Mouse (Mus musculus): ENCODE results near the gene Clcc1. TPM values are rescaled to one million over a fixed set of nuclear protein-coding genes. Genes with fewer than 3 reads are reported as not detected.

Clcc1 gene
- polyA plus RNA-seq, 1 experiment from 2014 or later: 48.8 TPM

- Histone ChIP-seq H3K36me3 (0 out of 2 replicates have a peak, but pooled peaks cover 3% of the 10 kb centered on the region), H3K4me3 (no peak overlapping the region), H3K27ac (no peak overlapping the region), H3K9me3 (no peaks in the 10 kb centered on the region), H3K9ac (no peak overlapping the region), H3K27me3 (replicated peaks) (no peaks in the 10 kb centered on the region), H3K4me2 (replicated peaks) (no peak overlapping the region), H3K4me1 (peaks cover 8% of the 10 kb centered on the region; the same call in 1 of the 2 replicates)
- WGBS: 29% methylated on average over 3 of the region's 3 CpGs
- peak; percentile 41; the same call in 1 of the 2 replicates for ATAC-seq (ENCODE audit: low FRiP score, low read depth)
These were observed 59.5 kb downstream of the Clcc1 start for GRCm38 (mm10) chr3:108713065-108713675.

- Histone ChIP-seq H3K4me2 (replicated peaks) (no peak overlapping the region), H3K27me3 (replicated peaks) (no peaks in the 10 kb centered on the region), H3K9me3 (no peaks in the 10 kb centered on the region), H3K36me3 (no peaks in the 10 kb centered on the region), H3K4me3 (no peak overlapping the region), H3K27ac (no peak overlapping the region), H3K4me1 (peaks cover 10% of the 10 kb centered on the region; the same call in 1 of the 2 replicates), H3K9ac (no peak overlapping the region)
- ATAC-seq (ENCODE audit: low FRiP score, low read depth): no peak
- 96% methylated on average over 4 of the region's 4 CpGs for WGBS
These were observed 61.1 kb downstream of the Clcc1 start for GRCm38 (mm10) chr3:108714837-108715236.

GRCm38 (mm10) chr3:108717896-108718502 is 64.3 kb downstream of the Clcc1 start:
- peaks cover 25% of the 10 kb centered on the region for H3K4me1 ChIP-seq
- H3K9me3 ChIP-seq: no peaks in the 10 kb centered on the region
- H3K4me3 ChIP-seq: no peak overlapping the region
- ATAC-seq (ENCODE audit: low FRiP score, low read depth): no peak
- 69% methylated on average over 3 of the region's 3 CpGs for WGBS
- no peak overlapping the region for H3K9ac ChIP-seq
- no peaks in the 10 kb centered on the region for H3K27me3 ChIP-seq (replicated peaks)
- no peak overlapping the region for H3K4me2 ChIP-seq (replicated peaks)
- no peaks in the 10 kb centered on the region for H3K36me3 ChIP-seq
- H3K27ac ChIP-seq: no peak overlapping the region

- H3K4me2 ChIP-seq (replicated peaks): peak overlapping the region; percentile 67
- H3K4me3 ChIP-seq: no peak overlapping the region
- H3K4me1 ChIP-seq: peaks cover 22% of the 10 kb centered on the region
- no peak overlapping the region for H3K9ac ChIP-seq
- H3K27ac ChIP-seq: no peak overlapping the region
- no peak for ATAC-seq (ENCODE audit: low FRiP score, low read depth)
- H3K27me3 ChIP-seq (replicated peaks): no peaks in the 10 kb centered on the region
- no peaks in the 10 kb centered on the region for H3K36me3 ChIP-seq
- WGBS: 89% methylated on average over 2 of the region's 2 CpGs
- H3K9me3 ChIP-seq: no peaks in the 10 kb centered on the region
These were observed 65.6 kb downstream of the Clcc1 start for GRCm38 (mm10) chr3:108719357-108719756.

GRCm38 (mm10) chr3:108719761-108720160 is 66.0 kb downstream of the Clcc1 start:
- H3K4me3 ChIP-seq: no peak overlapping the region
- no peak for ATAC-seq (ENCODE audit: low FRiP score, low read depth)
- H3K4me2 ChIP-seq (replicated peaks): peak overlapping the region; percentile 67

GRCm38 (mm10) chr3:108721076-108721991 is 67.6 kb downstream of the Clcc1 start:
- under 1% methylated on average over 44 of the region's 44 CpGs for WGBS
- H3K9ac ChIP-seq: peak overlapping the region; percentile 82
- peak overlapping the region; percentile 82 for H3K27ac ChIP-seq
- H3K4me1 ChIP-seq: peaks cover 22% of the 10 kb centered on the region
- no peak for ATAC-seq (ENCODE audit: low FRiP score, low read depth)
- H3K27me3 ChIP-seq (replicated peaks): no peaks in the 10 kb centered on the region
- peak overlapping the region; percentile 81 for H3K4me3 ChIP-seq
- no peaks in the 10 kb centered on the region for H3K36me3 ChIP-seq
- H3K4me2 ChIP-seq (replicated peaks): peak overlapping the region; percentile 67
- H3K9me3 ChIP-seq: 0 out of 2 replicates have a peak, but pooled peaks cover 5% of the 10 kb centered on the region

More at GRCm38 (mm10) chr3:108719761-108720160, 66.0 kb downstream of the Clcc1 start:
- H3K27me3 ChIP-seq (replicated peaks): no peaks in the 10 kb centered on the region
- no peaks in the 10 kb centered on the region for H3K9me3 ChIP-seq
- no peak overlapping the region for H3K27ac ChIP-seq
- H3K9ac ChIP-seq: no peak overlapping the region
- 94% methylated on average over 3 of the region's 3 CpGs for WGBS
- H3K4me1 ChIP-seq: peaks cover 22% of the 10 kb centered on the region
- no peaks in the 10 kb centered on the region for H3K36me3 ChIP-seq

- H3K27me3 ChIP-seq (replicated peaks): no peaks in the 10 kb centered on the region
- peak within 1 kb of the TSS; percentile 82 for H3K27ac ChIP-seq
- peak within 1 kb of the TSS; percentile 81 for H3K4me3 ChIP-seq
- peak; percentile 98 for ATAC-seq (ENCODE audit: low FRiP score, low read depth)
- peak within 1 kb of the TSS; percentile 67 for H3K4me2 ChIP-seq (replicated peaks)
- H3K9me3 ChIP-seq: 0 out of 2 replicates have a peak, but pooled peaks cover 7% of the 10 kb centered on the region
- H3K9ac ChIP-seq: peak within 1 kb of the TSS; percentile 82
- peaks cover 22% of the 10 kb centered on the region for H3K4me1 ChIP-seq
- 3% methylated on average over 53 of the region's 53 CpGs for WGBS
- H3K36me3 ChIP-seq: no peaks in the 10 kb centered on the region
These were observed 68.5 kb downstream of the Clcc1 start, which contains the start of gene Gpsm2 for GRCm38 (mm10) chr3:108722036-108722872. Gene Gpsm2 (minus strand): TSS chr3:108722309.

GRCm38 (mm10) chr3:108726413-108726812 is 72.7 kb downstream of the Clcc1 start:
- no peak overlapping the region for H3K4me2 ChIP-seq (replicated peaks)
- no peak overlapping the region for H3K9ac ChIP-seq
- ATAC-seq (ENCODE audit: low FRiP score, low read depth): no peak
- no peak overlapping the region for H3K4me3 ChIP-seq
- H3K27ac ChIP-seq: no peak overlapping the region
- 0 out of 2 replicates have a peak, but pooled peaks cover 7% of the 10 kb centered on the region for H3K9me3 ChIP-seq
- no peaks in the 10 kb centered on the region for H3K36me3 ChIP-seq
- WGBS: 92% methylated on average over 7 of the region's 7 CpGs
- peaks cover 7% of the 10 kb centered on the region; the same call in 1 of the 2 replicates for H3K4me1 ChIP-seq
- H3K27me3 ChIP-seq (replicated peaks): no peaks in the 10 kb centered on the region

GRCm38 (mm10) chr3:108727344-108727743 is 73.6 kb downstream of the Clcc1 start:
- Histone ChIP-seq H3K36me3 (no peaks in the 10 kb centered on the region), H3K27me3 (replicated peaks) (no peaks in the 10 kb centered on the region), H3K27ac (no peak overlapping the region), H3K9ac (no peak overlapping the region), H3K4me3 (no peak overlapping the region), H3K4me2 (replicated peaks) (no peak overlapping the region), H3K4me1 (peaks cover 7% of the 10 kb centered on the region; the same call in 1 of the 2 replicates), H3K9me3 (0 out of 2 replicates have a peak, but pooled peaks cover 7% of the 10 kb centered on the region)
- ATAC-seq (ENCODE audit: low FRiP score, low read depth): no peak

GRCm38 (mm10) chr3:108727776-108728175 is 74.1 kb downstream of the Clcc1 start:
- ATAC-seq (ENCODE audit: low FRiP score, low read depth): no peak
- H3K9me3 ChIP-seq: 0 out of 2 replicates have a peak, but pooled peaks cover 7% of the 10 kb centered on the region
- 90% methylated on average over 3 of the region's 3 CpGs for WGBS

More at GRCm38 (mm10) chr3:108727776-108728175, 74.1 kb downstream of the Clcc1 start:
- Histone ChIP-seq H3K4me2 (replicated peaks) (no peak overlapping the region), H3K4me3 (no peak overlapping the region), H3K4me1 (peaks cover 3% of the 10 kb centered on the region; the same call in 1 of the 2 replicates), H3K27me3 (replicated peaks) (no peaks in the 10 kb centered on the region), H3K9ac (no peak overlapping the region), H3K27ac (no peak overlapping the region), H3K36me3 (no peaks in the 10 kb centered on the region)

Measured in neural tube, embryonic 12.5 days (tissue).